Mouse (Mus musculus) stomach, embryonic 16.5 days (tissue): ENCODE data around the gene Cdcp1. TPM values are rescaled to one million over a fixed set of nuclear protein-coding genes. Genes with fewer than 3 reads are reported as not detected.

Source experiments
- ATAC-seq: fragments of 200-750 bp; cut with Nextera tagmentation; 2 replicates; pipeline ENCODE4 v1.8.0; 2017; ENCODE audit warnings: moderate number of reproducible peaks, moderate TSS enrichment; ENCODE audit not compliant: insufficient read depth, low FRiP score
- H3K27ac ChIP-seq: fragments of 300-500 bp; sonication (generic); 2 replicates; pipeline ENCODE4 v1.5.1; 2014; ENCODE audit warnings: low read length
- H3K27me3 ChIP-seq: fragments of 300-500 bp; sonication (generic); 2 replicates; pipeline ENCODE4 v1.6.1; 2014; ENCODE audit warnings: low read length, control low read depth, mixed read lengths; ENCODE audit not compliant: control insufficient read depth, insufficient read depth
- H3K36me3 ChIP-seq: fragments of 300-500 bp; sonication (generic); 2 replicates; pipeline ENCODE4 v1.6.1; 2014; ENCODE audit warnings: low read length; ENCODE audit not compliant: control insufficient read depth, insufficient read depth
- H3K4me1 ChIP-seq: fragments of 300-500 bp; sonication (generic); 2 replicates; pipeline ENCODE4 v1.6.1; 2014; ENCODE audit warnings: low read length, control low read depth, mixed read lengths; ENCODE audit not compliant: control insufficient read depth, insufficient read depth
- H3K4me2 ChIP-seq: fragments of 300-500 bp; sonication (generic); 2 replicates; pipeline ENCODE4 v1.6.1; 2014; ENCODE audit warnings: low read depth, low read length, mixed read lengths
- H3K4me3 ChIP-seq: fragments of 300-500 bp; sonication (generic); replicated peaks from 2 replicates; pipeline ENCODE4 v1.5.1; 2014; ENCODE audit warnings: mild to moderate bottlenecking, low read length
- H3K9ac ChIP-seq: fragments of 300-500 bp; sonication (generic); 2 replicates; pipeline ENCODE4 v1.6.1; 2014; ENCODE audit warnings: low read length
- H3K9me3 ChIP-seq: fragments of 300-500 bp; sonication (generic); replicated peaks from 2 replicates; pipeline ENCODE4 v1.6.1; 2016; ENCODE audit warnings: low read length, control low read depth; ENCODE audit not compliant: control insufficient read depth
- WGBS: fragments of 180-500 bp; shearing (Covaris S2); extraction: QIAGEN DNeasy Blood & Tissue Kit; methylation state at CpG from one replicate; pipeline ENCODE4 v1.1.7; 2014; 5-methylcytosine and 5-hydroxymethylcytosine counted together
- polyA plus RNA-seq: library from polyadenylated mRNA; unstranded; fragments of >200 nt; fragmentation: Nextera tagmentation; extraction: Ambion mirVana; gene quantifications from 2 replicates; pipeline ENCODE4 v1.2.1, GENCODE M21; 2015

Cdcp1 gene
- polyA plus RNA-seq, 1 experiment from 2014 or later, result 14.5 TPM

GRCm38 (mm10) chr9:123165781-123166443, 49.9 kb downstream of the Cdcp1 start:
- Histone ChIP-seq H3K27me3 (no peaks in the 10 kb centered on the region), H3K4me2 (no peak overlapping the region), H3K27ac (no peak overlapping the region), H3K9ac (no peak overlapping the region), H3K9me3 (no peaks in the 10 kb centered on the region), H3K36me3 (no peaks in the 10 kb centered on the region), H3K4me1 (no peaks in the 10 kb centered on the region), H3K4me3 (no peak overlapping the region)
- ATAC-seq, result no peak
- 92% methylated on average over 3 of the region's 3 CpGs for WGBS

- H3K27ac ChIP-seq, result no peak overlapping the region
- no peaks in the 10 kb centered on the region for H3K9me3 ChIP-seq
- H3K9ac ChIP-seq, result no peak overlapping the region
- no peak overlapping the region for H3K4me2 ChIP-seq
- no peaks in the 10 kb centered on the region for H3K4me1 ChIP-seq
- no peaks in the 10 kb centered on the region for H3K36me3 ChIP-seq
- ATAC-seq, result no peak; the same call in 1 of the 2 replicates
- whole genome bisulfite sequencing, result 78% methylated on average over 4 of the region's 4 CpGs
- no peaks in the 10 kb centered on the region for H3K27me3 ChIP-seq
- no peak overlapping the region for H3K4me3 ChIP-seq
These were observed 52.7 kb downstream of the Cdcp1 start for GRCm38 (mm10) chr9:123162985-123163694.

- Histone ChIP-seq H3K9me3 (no peaks in the 10 kb centered on the region), H3K27me3 (no peaks in the 10 kb centered on the region), H3K9ac (no peak overlapping the region), H3K4me2 (no peak overlapping the region), H3K4me3 (no peak overlapping the region), H3K4me1 (no peaks in the 10 kb centered on the region; the same call in 1 of the 2 replicates), H3K36me3 (no peaks in the 10 kb centered on the region), H3K27ac (no peak overlapping the region)
- ATAC-seq, result no peak
- WGBS, result 56% methylated on average over 2 of the region's 2 CpGs
These were observed 54.0 kb downstream of the Cdcp1 start for GRCm38 (mm10) chr9:123161792-123162191.

GRCm38 (mm10) chr9:123159330-123159729, 56.5 kb downstream of the Cdcp1 start:
- no peaks in the 10 kb centered on the region for H3K36me3 ChIP-seq
- 55% methylated on average over 7 of the region's 7 CpGs for WGBS
- H3K9ac ChIP-seq, result no peak overlapping the region
- H3K4me1 ChIP-seq, result no peaks in the 10 kb centered on the region; the same call in 1 of the 2 replicates
- H3K9me3 ChIP-seq, result no peaks in the 10 kb centered on the region
- H3K4me3 ChIP-seq, result no peak overlapping the region
- H3K27me3 ChIP-seq, result no peaks in the 10 kb centered on the region
- no peak overlapping the region for H3K27ac ChIP-seq
- no peak overlapping the region for H3K4me2 ChIP-seq
- no peak for ATAC-seq

- Histone ChIP-seq H3K36me3 (no peaks in the 10 kb centered on the region), H3K9me3 (no peaks in the 10 kb centered on the region), H3K27ac (no peak overlapping the region), H3K4me2 (no peak overlapping the region), H3K27me3 (no peaks in the 10 kb centered on the region), H3K9ac (no peak overlapping the region), H3K4me1 (no peaks in the 10 kb centered on the region; the same call in 1 of the 2 replicates), H3K4me3 (no peak overlapping the region)
- no peak for ATAC-seq
- 46% methylated on average over 8 of the region's 8 CpGs for WGBS
These were observed 57.6 kb downstream of the Cdcp1 start for GRCm38 (mm10) chr9:123158125-123158836.

GRCm38 (mm10) chr9:123157699-123158098, 58.1 kb downstream of the Cdcp1 start:
- H3K4me1 ChIP-seq, result no peaks in the 10 kb centered on the region; the same call in 1 of the 2 replicates
- H3K36me3 ChIP-seq, result no peaks in the 10 kb centered on the region
- no peaks in the 10 kb centered on the region for H3K9me3 ChIP-seq
- H3K4me3 ChIP-seq, result no peak overlapping the region
- H3K4me2 ChIP-seq, result no peak overlapping the region
- no peak overlapping the region for H3K27ac ChIP-seq
- no peak overlapping the region for H3K9ac ChIP-seq
- no peak for ATAC-seq
- H3K27me3 ChIP-seq, result no peaks in the 10 kb centered on the region

- no peaks in the 10 kb centered on the region for H3K27me3 ChIP-seq
- H3K27ac ChIP-seq, result no peak overlapping the region
- H3K4me3 ChIP-seq, result peak overlapping the region; percentile 12; the same call in 1 of the 2 replicates
- H3K4me2 ChIP-seq, result peak overlapping the region; percentile 42
- no peaks in the 10 kb centered on the region for H3K9me3 ChIP-seq
- H3K9ac ChIP-seq, result peak overlapping the region; percentile 55
- no peaks in the 10 kb centered on the region for H3K36me3 ChIP-seq
- peak; percentile 80; the same call in 1 of the 2 replicates for ATAC-seq
- no peaks in the 10 kb centered on the region; the same call in 1 of the 2 replicates for H3K4me1 ChIP-seq
- 24% methylated on average over 30 of the region's 30 CpGs for WGBS
These were observed 58.9 kb downstream of the Cdcp1 start for GRCm38 (mm10) chr9:123156910-123157361.

GRCm38 (mm10) chr9:123153121-123153520, 62.7 kb downstream of the Cdcp1 start:
- Histone ChIP-seq H3K9me3 (no peaks in the 10 kb centered on the region), H3K4me2 (no peak overlapping the region), H3K4me3 (no peak overlapping the region), H3K4me1 (peaks cover 3% of the 10 kb centered on the region; the same call in 1 of the 2 replicates), H3K36me3 (no peaks in the 10 kb centered on the region), H3K9ac (no peak overlapping the region), H3K27ac (no peak overlapping the region), H3K27me3 (no peaks in the 10 kb centered on the region)
- ATAC-seq, result no peak
- WGBS, result 82% methylated on average over 2 of the region's 2 CpGs

GRCm38 (mm10) chr9:123152026-123152425, 63.8 kb downstream of the Cdcp1 start:
- Histone ChIP-seq H3K36me3 (no peaks in the 10 kb centered on the region), H3K4me3 (no peak overlapping the region), H3K9me3 (no peaks in the 10 kb centered on the region), H3K9ac (no peak overlapping the region), H3K27me3 (no peaks in the 10 kb centered on the region), H3K27ac (no peak overlapping the region), H3K4me1 (peaks cover 3% of the 10 kb centered on the region; the same call in 1 of the 2 replicates), H3K4me2 (no peak overlapping the region)
- WGBS, result 48% methylated on average over 3 of the region's 3 CpGs
- ATAC-seq, result no peak
